Mouse (Mus musculus) brown adipose tissue, adult 24 weeks (tissue): Measurements from ENCODE around the gene Tacr1. TPM values are rescaled to one million over a fixed set of nuclear protein-coding genes. Genes with fewer than 3 reads are reported as not detected.
"Not testable (repeated sequence)": the region's sequence is repeated elsewhere in the genome, so short reads cannot be mapped to it uniquely, and the experiment has no call there.

ENCODE experiments used
- H3K27ac ChIP-seq: fragments of 200-500 bp; replicated peaks from 2 replicates; pipeline ENCODE4 v1.5.1; 2012; ENCODE audit warnings: low read depth, mild to moderate bottlenecking, low read length
- H3K4me1 ChIP-seq: fragments of 200-500 bp; 2 replicates; pipeline ENCODE4 v1.6.1; 2012; ENCODE audit warnings: low read length, mixed read lengths; ENCODE audit not compliant: control insufficient read depth, insufficient read depth, insufficient read length
- H3K4me3 ChIP-seq: fragments of 200-500 bp; 2 replicates; pipeline ENCODE4 v1.5.1; 2012; ENCODE audit warnings: low read depth, mild to moderate bottlenecking, low read length, moderate library complexity; ENCODE audit not compliant: insufficient read depth
- polyA plus RNA-seq: library from polyadenylated mRNA; stranded (reverse); fragments of >200 nt; gene quantifications from 2 replicates; pipeline ENCODE4 v1.2.4, GENCODE M21; 2012; ENCODE audit not compliant: missing spikeins, insufficient read depth, insufficient read length

Gene Tacr1
- not detected in 2 replicates for polyA plus RNA-seq

DNA sequence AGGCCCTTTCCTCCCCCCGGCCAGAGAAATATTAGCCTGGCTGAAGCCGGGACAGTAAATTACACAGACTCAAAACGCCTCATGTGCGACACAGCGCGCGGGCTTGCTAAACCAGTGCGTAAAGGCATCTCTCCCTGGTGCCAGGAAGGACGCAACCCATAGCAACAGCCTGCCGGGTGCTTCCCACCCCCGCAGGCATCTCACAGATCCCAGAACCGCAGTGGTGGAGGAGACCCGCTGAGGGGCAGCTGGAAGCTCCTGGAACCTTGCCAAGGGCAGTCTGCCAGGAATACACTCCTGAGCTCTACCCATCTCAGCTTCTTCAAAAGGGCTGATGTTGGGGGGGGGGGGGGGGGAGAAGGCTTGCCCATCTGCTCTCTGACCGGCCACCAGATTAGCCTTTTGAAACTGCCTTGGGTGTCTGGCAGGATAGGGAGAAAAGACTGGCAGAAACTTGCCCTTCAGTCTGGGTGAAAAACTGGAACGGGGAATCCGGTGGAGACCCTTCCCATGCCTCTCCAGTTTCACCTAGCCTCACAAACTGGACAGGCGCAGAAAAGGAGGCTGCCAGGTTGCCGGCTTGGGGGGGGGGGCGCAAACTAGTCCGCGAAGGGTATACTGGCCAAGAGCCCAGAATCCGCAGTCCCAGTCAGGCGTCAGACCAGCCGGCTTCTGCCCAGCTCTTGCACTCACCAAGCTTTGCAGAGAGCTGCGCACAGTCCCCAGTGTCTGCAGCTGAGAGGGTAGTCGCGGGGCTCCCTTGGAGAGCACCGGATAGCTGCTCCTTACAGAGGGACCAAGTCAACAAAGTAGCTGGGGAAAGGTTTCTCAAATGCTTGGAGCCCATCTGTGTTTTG is at the start of gene Tacr1:
TSS of gene Tacr1 (plus strand) at position 740 of the 857 bp plus-strand sequence.
- no peak within 1 kb of the TSS for H3K4me3 ChIP-seq
- H3K4me1 ChIP-seq: no peaks in the 10 kb centered on the region
- no peak within 1 kb of the TSS for H3K27ac ChIP-seq

DNA sequence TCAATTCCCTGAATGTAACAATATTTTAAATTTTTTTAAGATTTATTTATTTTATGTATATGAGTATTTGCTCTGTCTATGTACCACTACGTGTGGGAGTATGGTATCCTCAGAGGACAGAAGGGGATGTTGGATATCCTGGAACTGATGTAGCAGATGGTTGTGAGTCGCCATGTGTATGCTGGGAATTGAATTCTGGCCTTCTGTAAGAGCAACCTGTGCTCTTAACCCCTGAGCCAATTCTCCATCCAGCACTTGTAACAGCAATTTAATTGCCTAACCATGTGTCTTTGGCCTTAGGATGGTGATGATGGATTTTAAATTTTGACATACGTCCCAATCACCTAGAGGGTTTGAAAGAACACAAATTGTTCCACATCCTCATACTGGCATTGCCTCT is 26.0 kb upstream of the Tacr1 start:
- H3K27ac ChIP-seq: no peak overlapping the region

GRCm38 (mm10) chr6:82383556-82383955 is 18.6 kb upstream of the Tacr1 start:
- Histone ChIP-seq H3K27ac (no peak overlapping the region), H3K4me1 (no peaks in the 10 kb centered on the region), H3K4me3 (no peak overlapping the region)

More for the DNA sequence above, 26.0 kb upstream of the Tacr1 start:
- no peak overlapping the region for H3K4me3 ChIP-seq
- no peaks in the 10 kb centered on the region for H3K4me1 ChIP-seq

DNA sequence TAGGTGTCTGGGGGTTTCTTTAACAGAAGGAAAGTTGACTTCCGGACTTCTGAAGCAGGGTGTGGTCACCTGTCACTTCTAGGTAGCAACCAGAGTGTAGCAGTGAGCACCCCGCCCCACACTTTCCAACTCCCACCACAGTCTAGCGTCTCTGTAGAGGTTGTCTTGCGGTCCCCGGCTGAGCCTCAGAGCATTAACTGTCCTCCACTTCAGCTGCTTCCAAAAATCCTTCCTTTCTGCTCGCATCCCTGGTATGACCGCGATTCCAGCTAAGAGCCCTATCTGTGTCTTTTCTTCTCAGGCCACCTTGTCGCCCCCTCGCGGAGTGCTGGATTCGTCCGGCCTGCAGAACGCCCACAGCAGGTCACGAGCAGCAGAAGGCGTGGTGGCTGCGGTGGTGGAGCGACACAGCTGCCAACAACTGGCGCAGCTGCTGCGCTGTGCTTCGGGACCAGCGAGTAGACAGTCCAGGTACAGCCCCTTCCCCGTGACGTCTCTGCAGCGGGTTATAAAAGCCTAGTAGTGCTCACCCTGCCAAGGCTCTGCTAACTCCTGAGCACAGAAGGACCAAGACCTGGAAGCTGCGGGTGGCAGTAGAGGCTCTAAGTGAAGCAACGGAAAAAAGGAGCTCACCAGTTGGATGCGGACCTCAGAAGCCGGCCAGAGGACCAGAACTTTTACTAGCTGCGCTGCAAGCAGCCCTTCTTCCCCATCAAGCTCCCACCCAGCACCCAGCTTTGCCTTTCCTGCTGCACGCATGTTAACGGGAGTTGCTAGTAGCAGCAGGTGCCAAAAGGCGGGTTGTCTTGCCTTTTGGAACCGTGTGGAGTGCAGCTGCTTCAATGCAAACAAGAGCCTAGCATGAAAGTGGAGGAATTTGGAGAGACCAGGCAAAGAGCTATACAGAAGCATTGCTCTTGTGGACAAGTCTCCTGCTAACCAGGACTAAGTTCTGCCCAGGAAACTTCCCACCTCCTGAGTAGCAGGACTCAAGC is 664 bp downstream of the Tacr1 start:
- Histone ChIP-seq H3K4me1 (no peaks in the 10 kb centered on the region), H3K27ac (no peak overlapping the region), H3K4me3 (no peak overlapping the region)

DNA sequence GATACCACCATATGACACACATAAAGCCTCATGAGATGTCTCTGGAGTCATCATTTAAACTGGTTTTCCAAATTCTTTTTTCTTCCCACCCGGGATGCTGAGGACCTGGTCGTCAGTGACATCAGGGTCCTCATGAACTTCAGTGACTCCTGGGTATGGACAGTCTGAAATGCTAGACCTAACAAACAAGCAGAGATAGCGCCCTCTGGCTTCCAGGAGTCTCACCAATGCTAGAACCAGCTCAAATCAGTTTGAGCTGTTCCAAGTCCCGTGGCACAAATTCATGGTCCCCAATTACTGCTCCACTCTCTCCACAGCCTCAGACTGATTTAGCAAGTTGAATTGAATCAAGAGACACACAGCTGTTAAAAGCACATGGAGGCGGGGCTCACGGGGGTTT is 16.2 kb downstream of the Tacr1 start:
- Histone ChIP-seq H3K4me3 (no peak overlapping the region), H3K4me1 (no peaks in the 10 kb centered on the region), H3K27ac (no peak overlapping the region)

GRCm38 (mm10) chr6:82420222-82420621 is 18.1 kb downstream of the Tacr1 start:
- Histone ChIP-seq H3K27ac (no peak overlapping the region), H3K4me3 (no peak overlapping the region), H3K4me1 (no peaks in the 10 kb centered on the region)

DNA sequence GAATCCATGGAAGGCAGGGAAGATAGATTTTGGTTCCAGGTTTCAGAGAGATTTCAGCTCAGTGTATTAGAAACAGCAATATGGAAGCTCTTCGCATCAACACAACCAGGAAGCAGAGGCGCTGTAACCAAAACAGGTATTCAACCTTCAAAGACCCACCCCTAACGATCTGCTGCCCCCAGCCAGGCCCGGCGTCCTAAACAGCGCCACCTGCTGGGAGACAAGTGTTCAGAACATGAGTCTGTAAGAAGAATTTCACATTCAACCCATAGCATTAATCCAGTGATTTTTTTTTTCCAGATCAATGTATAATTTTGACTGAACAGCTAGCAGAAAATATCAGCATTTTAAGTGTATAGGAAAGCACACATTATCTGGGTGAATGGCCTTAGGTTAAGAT is 26.8 kb downstream of the Tacr1 start:
- no peak overlapping the region for H3K4me3 ChIP-seq
- no peaks in the 10 kb centered on the region for H3K4me1 ChIP-seq
- no peak overlapping the region for H3K27ac ChIP-seq

DNA sequence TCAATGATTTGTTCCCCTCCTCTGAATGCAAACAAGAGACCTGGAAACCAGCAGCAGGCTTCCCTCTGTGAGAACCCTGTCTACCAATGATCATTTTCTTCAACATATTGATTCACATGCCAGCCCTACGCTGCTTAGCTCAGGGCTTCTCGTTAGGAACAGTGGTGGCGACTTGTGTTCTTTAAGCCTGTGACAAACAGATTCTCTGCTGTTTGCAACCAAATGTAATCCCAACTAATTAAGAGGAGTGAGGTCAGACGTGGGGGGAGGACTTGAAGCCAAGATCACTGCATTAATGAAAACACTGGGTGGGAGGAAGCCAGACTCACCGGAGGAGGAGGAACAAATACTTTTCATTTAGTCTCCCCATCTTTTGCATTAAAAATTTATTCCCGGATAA is 27.6 kb downstream of the Tacr1 start:
- H3K4me3 ChIP-seq: no peak overlapping the region
- H3K4me1 ChIP-seq: no peaks in the 10 kb centered on the region
- H3K27ac ChIP-seq: no peak overlapping the region

GRCm38 (mm10) chr6:82437174-82437573 is 35.0 kb downstream of the Tacr1 start:
- Histone ChIP-seq H3K4me1 (no peaks in the 10 kb centered on the region), H3K4me3 (no peak overlapping the region), H3K27ac (no peak overlapping the region)

GRCm38 (mm10) chr6:82452206-82453095 is 50.3 kb downstream of the Tacr1 start:
- not testable (repeated sequence) for H3K4me1 ChIP-seq, H3K4me3 ChIP-seq, H3K27ac ChIP-seq

- H3K4me1 ChIP-seq: no peaks in the 10 kb centered on the region
- H3K4me3 ChIP-seq: no peak overlapping the region
- H3K27ac ChIP-seq: no peak overlapping the region
Observed at GRCm38 (mm10) chr6:82455245-82455644, 53.1 kb downstream of the Tacr1 start.

- no peak overlapping the region for H3K27ac ChIP-seq
- no peak overlapping the region for H3K4me3 ChIP-seq
- H3K4me1 ChIP-seq: no peaks in the 10 kb centered on the region
Observed at GRCm38 (mm10) chr6:82457163-82457763, 55.1 kb downstream of the Tacr1 start.

DNA sequence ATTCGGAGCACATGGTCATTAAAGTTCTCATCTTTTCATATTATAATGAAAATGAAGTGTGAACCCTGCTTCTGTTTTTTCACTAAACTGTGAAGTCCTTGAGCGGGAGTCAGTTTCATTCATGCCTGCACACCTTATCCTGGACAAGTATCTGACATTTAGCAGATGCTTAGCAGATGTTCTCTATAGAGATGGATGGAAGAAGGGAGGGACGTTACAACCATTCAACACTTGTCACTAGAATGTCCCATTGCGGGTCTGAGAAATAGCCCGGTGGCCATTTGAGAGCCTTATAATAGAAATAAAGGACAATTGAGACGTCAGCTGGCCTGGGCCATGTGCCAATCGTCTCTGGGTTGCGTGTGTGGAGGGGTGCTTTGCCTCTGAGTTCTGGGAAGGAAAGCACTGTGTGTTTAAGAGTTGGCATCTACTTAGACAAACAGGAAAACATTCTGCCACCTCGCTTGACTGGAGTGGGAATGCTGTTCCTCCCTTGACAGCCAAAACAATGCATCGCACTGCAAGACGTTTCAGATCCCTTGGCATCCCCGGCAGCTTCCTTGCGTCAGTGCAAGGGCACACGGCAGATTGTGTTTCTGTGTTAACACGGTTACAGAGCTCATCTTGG is 56.7 kb downstream of the Tacr1 start:
- Histone ChIP-seq H3K27ac (no peak overlapping the region), H3K4me3 (no peak overlapping the region), H3K4me1 (no peaks in the 10 kb centered on the region)

GRCm38 (mm10) chr6:82463171-82463570 is 61.0 kb downstream of the Tacr1 start:
- no peak overlapping the region for H3K4me3 ChIP-seq
- no peaks in the 10 kb centered on the region for H3K4me1 ChIP-seq
- H3K27ac ChIP-seq: no peak overlapping the region
